Mouse (Mus musculus): ENCODE data around the gene Hist2h3b. TPM values are rescaled to one million over a fixed set of nuclear protein-coding genes. Genes with fewer than 3 reads are reported as not detected.
"Not testable (repeated sequence)": the region's sequence is repeated elsewhere in the genome, so short reads cannot be mapped to it uniquely, and the experiment has no call there.

The Hist2h3b gene
- polyA plus RNA-seq, 1 experiment from 2014 or later: 77.9 TPM

GRCm38 (mm10) chr3:96245003-96245886 lies 23.2 kb upstream of the Hist2h3b start, which contains the start of gene Hist2h2aa1:
TSS of gene Hist2h2aa1 (plus strand) at chr3:96245497.
- not testable (repeated sequence) for H3K27me3 ChIP-seq (replicated peaks; ENCODE audit: control insufficient read depth, insufficient read depth, low read length); H3K36me3 ChIP-seq (ENCODE audit: control insufficient read depth, insufficient read depth, low read length); H3K9me3 ChIP-seq (ENCODE audit: control insufficient read depth, low read length)
- DNase-seq (ENCODE audit: low spot score) (peak; percentile 90), ATAC-seq (replicated peaks; ENCODE audit: low FRiP score, low TSS enrichment, low read depth) (peak; percentile 87)
- 0% methylated on average over 25 of the region's 88 CpGs for WGBS
- H3K27ac ChIP-seq (ENCODE audit: low read depth): peak within 1 kb of the TSS; percentile 93
- peak within 1 kb of the TSS; percentile 39 for H3K4me3 ChIP-seq (ENCODE audit: low read depth, low read length)
- peak within 1 kb of the TSS; percentile 53 for H3K4me2 ChIP-seq (ENCODE audit: low read length)
- H3K4me1 ChIP-seq (replicated peaks; ENCODE audit: control insufficient read depth, insufficient read depth, low read length): peaks cover 18% of the 10 kb centered on the region
- peak within 1 kb of the TSS; percentile 69 for H3K9ac ChIP-seq (ENCODE audit: low read length)

GRCm38 (mm10) chr3:96246018-96246417 lies 22.4 kb upstream of the Hist2h3b start:
- not testable (repeated sequence) for H3K4me2 ChIP-seq (ENCODE audit: low read length); DNase-seq (ENCODE audit: low spot score); H3K27me3 ChIP-seq (replicated peaks; ENCODE audit: control insufficient read depth, insufficient read depth, low read length); H3K9ac ChIP-seq (ENCODE audit: low read length); ATAC-seq (replicated peaks; ENCODE audit: low FRiP score, low TSS enrichment, low read depth); H3K36me3 ChIP-seq (ENCODE audit: control insufficient read depth, insufficient read depth, low read length); H3K9me3 ChIP-seq (ENCODE audit: control insufficient read depth, low read length)
- 0 out of 2 replicates have a peak overlapping the region, but pooled peaks have one; percentile 59 for H3K27ac ChIP-seq (ENCODE audit: low read depth)
- H3K4me1 ChIP-seq (replicated peaks; ENCODE audit: control insufficient read depth, insufficient read depth, low read length): peaks cover 14% of the 10 kb centered on the region; the same call in 1 of the 2 replicates
- 1% methylated on average over 10 of the region's 21 CpGs for WGBS
- peak overlapping the region; percentile 26 for H3K4me3 ChIP-seq (ENCODE audit: low read depth, low read length)

GRCm38 (mm10) chr3:96246427-96246856 lies 22.0 kb upstream of the Hist2h3b start, which contains the start of gene Hist2h3c1:
TSS of gene Hist2h3c1 (plus strand) at chr3:96246685.
- H3K36me3 ChIP-seq (ENCODE audit: control insufficient read depth, insufficient read depth, low read length); H3K27me3 ChIP-seq (replicated peaks; ENCODE audit: control insufficient read depth, insufficient read depth, low read length); DNase-seq (ENCODE audit: low spot score); H3K9me3 ChIP-seq (ENCODE audit: control insufficient read depth, low read length): not testable (repeated sequence)
- peak within 1 kb of the TSS; percentile 62 for H3K9ac ChIP-seq (ENCODE audit: low read length)
- ATAC-seq (replicated peaks; ENCODE audit: low FRiP score, low TSS enrichment, low read depth): peak; percentile 90
- peak within 1 kb of the TSS; percentile 77 for H3K27ac ChIP-seq (ENCODE audit: low read depth)
- H3K4me2 ChIP-seq (ENCODE audit: low read length): peak within 1 kb of the TSS; percentile 56
- no CpG with 5 or more reads among the region's 47 CpGs for whole genome bisulfite sequencing
- H3K4me3 ChIP-seq (ENCODE audit: low read depth, low read length): peak within 1 kb of the TSS; percentile 48
- H3K4me1 ChIP-seq (replicated peaks; ENCODE audit: control insufficient read depth, insufficient read depth, low read length): peaks cover 14% of the 10 kb centered on the region; the same call in 1 of the 2 replicates

DNA sequence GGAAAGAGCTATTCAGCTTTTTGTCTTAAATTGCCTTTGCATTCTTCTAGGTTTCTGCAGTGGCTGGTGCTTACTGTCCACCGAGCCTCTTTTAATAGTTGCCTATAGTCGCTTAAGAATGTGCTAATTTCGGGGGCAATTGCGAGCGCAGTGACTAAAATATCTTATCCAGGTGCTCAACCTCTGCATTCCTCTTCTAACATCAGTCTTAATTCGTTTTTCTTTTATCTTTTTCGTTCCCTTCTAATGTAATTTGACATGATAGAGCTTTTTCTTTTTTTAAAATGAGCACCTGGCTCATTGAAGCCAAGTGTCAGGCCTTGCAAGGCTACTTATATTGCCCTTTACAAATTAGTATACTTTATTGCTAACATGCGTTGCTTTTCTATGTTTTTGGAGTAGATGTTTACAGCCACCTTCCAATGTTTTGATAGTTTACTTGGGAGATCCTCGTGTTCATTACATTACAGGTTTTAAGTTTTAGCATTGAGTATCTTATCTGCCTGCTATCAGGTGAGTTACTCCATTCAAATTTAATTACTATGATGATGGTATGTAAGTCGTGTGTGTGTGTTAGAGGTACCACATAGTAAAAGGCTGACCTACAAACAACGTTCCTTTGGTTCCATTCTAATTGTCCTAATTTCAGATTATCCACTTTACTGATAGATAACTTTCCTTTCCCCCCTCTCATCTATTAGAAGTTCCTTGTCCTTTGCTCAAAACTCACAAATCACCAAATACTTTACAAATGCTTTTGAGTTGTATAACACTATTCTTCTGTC lies 20.9 kb upstream of the Hist2h3b start:
- ATAC-seq (replicated peaks; ENCODE audit: low FRiP score, low TSS enrichment, low read depth): no peak
- peak overlapping the region; percentile 56 for H3K4me2 ChIP-seq (ENCODE audit: low read length)
- no peak for DNase-seq (ENCODE audit: low spot score)
- no peaks in the 10 kb centered on the region for H3K27me3 ChIP-seq (replicated peaks; ENCODE audit: control insufficient read depth, insufficient read depth, low read length)
- whole genome bisulfite sequencing: 3% methylated on average over 11 of the region's 11 CpGs
- H3K4me3 ChIP-seq (ENCODE audit: low read depth, low read length): peak overlapping the region; percentile 48
- H3K9me3 ChIP-seq (ENCODE audit: control insufficient read depth, low read length): no peaks in the 10 kb centered on the region
- peak overlapping the region; percentile 77 for H3K27ac ChIP-seq (ENCODE audit: low read depth)
- H3K36me3 ChIP-seq (ENCODE audit: control insufficient read depth, insufficient read depth, low read length): no peaks in the 10 kb centered on the region
- peaks cover 14% of the 10 kb centered on the region; the same call in 1 of the 2 replicates for H3K4me1 ChIP-seq (replicated peaks; ENCODE audit: control insufficient read depth, insufficient read depth, low read length)
- H3K9ac ChIP-seq (ENCODE audit: low read length): peak overlapping the region; percentile 62

- no peak for DNase-seq (ENCODE audit: low spot score)
- H3K4me2 ChIP-seq (ENCODE audit: low read length): peak overlapping the region; percentile 56
- 32% methylated on average over 6 of the region's 6 CpGs for WGBS
- no peak for ATAC-seq (replicated peaks; ENCODE audit: low FRiP score, low TSS enrichment, low read depth)
- peak overlapping the region; percentile 48 for H3K4me3 ChIP-seq (ENCODE audit: low read depth, low read length)
- H3K27ac ChIP-seq (ENCODE audit: low read depth): peak overlapping the region; percentile 77; the same call in 1 of the 2 replicates
- H3K27me3 ChIP-seq (replicated peaks; ENCODE audit: control insufficient read depth, insufficient read depth, low read length): no peaks in the 10 kb centered on the region
- peaks cover 14% of the 10 kb centered on the region; the same call in 1 of the 2 replicates for H3K4me1 ChIP-seq (replicated peaks; ENCODE audit: control insufficient read depth, insufficient read depth, low read length)
- H3K36me3 ChIP-seq (ENCODE audit: control insufficient read depth, insufficient read depth, low read length): no peaks in the 10 kb centered on the region
- peak overlapping the region; percentile 62 for H3K9ac ChIP-seq (ENCODE audit: low read length)
- H3K9me3 ChIP-seq (ENCODE audit: control insufficient read depth, low read length): no peaks in the 10 kb centered on the region
These were observed 20.1 kb upstream of the Hist2h3b start for GRCm38 (mm10) chr3:96248141-96249033.

DNA sequence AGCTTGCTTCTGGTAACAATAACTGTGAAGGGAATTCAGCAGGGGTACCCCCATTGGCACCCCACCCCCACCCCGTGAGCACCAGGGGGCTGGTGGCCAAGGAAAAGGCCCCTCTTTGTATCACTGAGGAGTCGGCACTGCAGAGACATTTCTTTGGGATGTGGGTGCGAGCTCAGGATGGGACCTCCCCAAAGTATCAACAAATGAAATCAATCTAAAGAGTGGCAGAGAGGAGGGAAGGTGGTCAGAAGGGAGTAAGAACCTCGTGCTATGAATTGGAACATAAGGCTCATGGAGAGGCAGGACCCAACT lies 19.5 kb upstream of the Hist2h3b start:
- DNase-seq (ENCODE audit: low spot score) (no peak), ATAC-seq (replicated peaks; ENCODE audit: low FRiP score, low TSS enrichment, low read depth) (no peak)
- Histone ChIP-seq H3K27ac (ENCODE audit: low read depth) (0 out of 2 replicates have a peak overlapping the region, but pooled peaks have one; percentile 43), H3K4me1 (replicated peaks; ENCODE audit: control insufficient read depth, insufficient read depth, low read length) (peaks cover 11% of the 10 kb centered on the region; the same call in 1 of the 2 replicates), H3K9me3 (ENCODE audit: control insufficient read depth, low read length) (no peaks in the 10 kb centered on the region), H3K36me3 (ENCODE audit: control insufficient read depth, insufficient read depth, low read length) (no peaks in the 10 kb centered on the region), H3K4me3 (ENCODE audit: low read depth, low read length) (peak overlapping the region; percentile 48; the same call in 1 of the 2 replicates), H3K27me3 (replicated peaks; ENCODE audit: control insufficient read depth, insufficient read depth, low read length) (no peaks in the 10 kb centered on the region), H3K4me2 (ENCODE audit: low read length) (0 out of 2 replicates have a peak overlapping the region, but pooled peaks have one; percentile 56), H3K9ac (ENCODE audit: low read length) (no peak overlapping the region)
- 54% methylated on average over 4 of the region's 4 CpGs for WGBS

DNA sequence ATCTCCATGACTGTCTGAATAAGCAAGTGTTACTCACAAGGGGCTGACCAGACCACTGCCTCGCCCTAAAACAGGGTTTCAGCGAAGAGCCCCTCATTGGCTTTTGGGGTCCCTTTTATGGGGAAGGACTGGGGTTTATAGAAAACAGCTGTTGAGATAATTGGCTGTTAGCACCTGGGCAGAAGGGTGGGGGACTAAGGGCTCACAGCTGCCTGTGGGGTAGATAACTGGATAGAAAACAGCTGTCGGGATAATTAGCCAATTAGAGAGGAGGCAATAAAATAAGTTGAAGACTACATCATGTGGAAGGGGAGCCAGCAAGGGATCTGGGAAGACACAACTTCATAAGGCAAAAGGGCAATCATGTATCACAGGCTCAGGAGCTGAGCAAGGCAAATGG lies 17.6 kb upstream of the Hist2h3b start:
- no peak for DNase-seq (ENCODE audit: low spot score)
- ATAC-seq (replicated peaks; ENCODE audit: low FRiP score, low TSS enrichment, low read depth): no peak
- Histone ChIP-seq H3K4me2 (ENCODE audit: low read length) (no peak overlapping the region), H3K36me3 (ENCODE audit: control insufficient read depth, insufficient read depth, low read length) (no peaks in the 10 kb centered on the region), H3K9ac (ENCODE audit: low read length) (no peak overlapping the region), H3K4me1 (replicated peaks; ENCODE audit: control insufficient read depth, insufficient read depth, low read length) (peaks cover 7% of the 10 kb centered on the region; the same call in 1 of the 2 replicates), H3K27ac (ENCODE audit: low read depth) (no peak overlapping the region), H3K27me3 (replicated peaks; ENCODE audit: control insufficient read depth, insufficient read depth, low read length) (no peaks in the 10 kb centered on the region), H3K9me3 (ENCODE audit: control insufficient read depth, low read length) (no peaks in the 10 kb centered on the region), H3K4me3 (ENCODE audit: low read depth, low read length) (no peak overlapping the region)
- WGBS: 51% methylated on average over 3 of the region's 3 CpGs

All from intestine, embryonic 14.5 days (tissue).